Mouse (Mus musculus): Measurements from ENCODE around the gene Noa1.

- TF ChIP-seq CTCF (IDR thresholded peaks at IDR 0.05; ENCODE audit: extremely low read depth, insufficient read depth, low read length) (no peak), POLR2A (IDR thresholded peaks at IDR 0.05; ENCODE audit: extremely low read depth, insufficient read depth, low read length) (no peak)
Measured at GRCm38 (mm10) chr5:77281518-77282174, 28.2 kb downstream of the Noa1 start.
